Comparison of ENCODE assay signal across 22 mouse cellular contexts in the genomic region with DNA sequence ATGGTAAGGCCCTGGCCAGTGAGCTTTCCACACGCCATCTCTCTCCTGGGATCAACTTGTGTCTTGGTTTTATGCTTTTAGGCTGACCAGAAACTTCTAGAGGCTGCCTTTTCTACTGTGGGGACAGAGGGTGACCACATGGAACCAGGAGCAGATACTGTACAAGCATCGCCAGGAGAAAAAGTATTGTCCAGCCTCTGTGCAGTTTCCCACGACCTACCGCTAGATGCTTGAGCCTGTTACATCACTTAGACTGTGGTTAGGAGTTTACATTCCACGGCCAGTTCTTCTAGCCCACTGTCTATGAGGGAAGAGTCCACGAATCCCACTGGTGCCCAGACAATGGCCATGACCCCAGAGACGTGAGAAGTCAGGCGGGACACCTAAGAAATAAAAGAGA. TPM values are rescaled to one million over a fixed set of nuclear protein-coding genes. Genes with fewer than 3 reads are reported as not detected.
DNase-seq lines count a peak whose midpoint lies in the region; ATAC-seq and TF ChIP-seq lines count a peak whose summit lies in the region.
"Had no signal": no experiment of that assay in that cellular context is flagged by ENCODE, and none has a peak within 500 bp of the region (broad histone marks: within the 10 kb centered on the region; RNA-seq: fewer than 3 reads in every experiment).

No protein-coding gene starts in this region.

- TF ChIP-seq CTCF in layer of hippocampus, adult 2 months (conservative IDR thresholded peaks at IDR 0.05) = no peak

- H3K27ac ChIP-seq in layer of hippocampus, adult 2 months = peak overlapping the region; percentile 10; the same call in 1 of the 2 replicates
- peak overlapping the region; percentile 59; the same call in 1 of the 2 replicates for H3K27ac ChIP-seq in embryonic facial prominence, embryonic 10.5 days (replicated peaks)
- peak overlapping the region; percentile 42; the same call in 1 of the 2 replicates for H3K27ac ChIP-seq in limb, embryonic 10.5 days
- H3K27ac ChIP-seq: forebrain, embryonic 15.5 days; kidney, postnatal 0 days; limb, embryonic 15.5 days; liver, embryonic 15.5 days; midbrain, embryonic 10.5 days; neural tube, embryonic 13.5 days had no signal

- no peak for DNase-seq in layer of hippocampus, adult 2 months (ENCODE audit: low spot score in 2 of 2)
- DNase-seq in layer of hippocampus, postnatal 36 days = no peak
- no peak for DNase-seq in embryonic facial prominence, embryonic 10.5 days (ENCODE audit: low spot score)
- no peak for DNase-seq in limb, embryonic 10.5 days (ENCODE audit: low spot score)
- DNase-seq in frontal cortex, postnatal 14 days (ENCODE audit: low spot score in 2 of 2) = no peak
- no peak for DNase-seq in layer of hippocampus, adult 9-10 months (ENCODE audit: low spot score)
- DNase-seq: adrenal gland, postnatal 36 days; B cell, adult 2 months; cerebellum, adult 11-12 months; cerebellum, postnatal 14 days; heart, postnatal 4 days; kidney, adult 18-20 months; right cerebral cortex, adult 18-20 months; thymus, postnatal 25 days had no signal

- H3K4me1 ChIP-seq in embryonic facial prominence, embryonic 10.5 days = peaks cover 19% of the 10 kb centered on the region
- H3K4me1 ChIP-seq in limb, embryonic 10.5 days = peaks cover 12% of the 10 kb centered on the region
- H3K4me1 ChIP-seq: forebrain, embryonic 15.5 days; liver, embryonic 15.5 days; midbrain, embryonic 10.5 days had no signal

- WGBS in embryonic facial prominence, embryonic 10.5 days = 87% methylated on average over 8 of the region's 8 CpGs
- 91% methylated on average over 8 of the region's 8 CpGs for WGBS in limb, embryonic 10.5 days

- H3K9me3 ChIP-seq in embryonic facial prominence, embryonic 10.5 days = no peaks in the 10 kb centered on the region
- H3K9me3 ChIP-seq in limb, embryonic 10.5 days (replicated peaks) = no peaks in the 10 kb centered on the region
- H3K9me3 ChIP-seq: forebrain, embryonic 15.5 days; limb, embryonic 15.5 days; liver, embryonic 15.5 days; midbrain, embryonic 10.5 days; neural tube, embryonic 13.5 days had no signal

- no peaks in the 10 kb centered on the region for H3K36me3 ChIP-seq in embryonic facial prominence, embryonic 10.5 days (replicated peaks)
- no peaks in the 10 kb centered on the region for H3K36me3 ChIP-seq in limb, embryonic 10.5 days
- H3K36me3 ChIP-seq: forebrain, embryonic 15.5 days; limb, embryonic 15.5 days; liver, embryonic 15.5 days; midbrain, embryonic 10.5 days; neural tube, embryonic 13.5 days had no signal

- no peak overlapping the region for H3K4me3 ChIP-seq in layer of hippocampus, adult 2 months
- no peak overlapping the region for H3K4me3 ChIP-seq in embryonic facial prominence, embryonic 10.5 days
- no peak overlapping the region for H3K4me3 ChIP-seq in limb, embryonic 10.5 days
- H3K4me3 ChIP-seq: forebrain, embryonic 15.5 days; limb, embryonic 15.5 days; liver, embryonic 15.5 days; midbrain, embryonic 10.5 days; neural tube, embryonic 13.5 days had no signal

- H3K27me3 ChIP-seq in embryonic facial prominence, embryonic 10.5 days (replicated peaks; ENCODE audit: low read depth, poor library complexity, severe bottlenecking) = no peaks in the 10 kb centered on the region
- no peaks in the 10 kb centered on the region for H3K27me3 ChIP-seq in limb, embryonic 10.5 days (ENCODE audit: low read depth, poor library complexity, severe bottlenecking)
- H3K27me3 ChIP-seq: forebrain, embryonic 15.5 days; limb, embryonic 15.5 days; liver, embryonic 15.5 days; neural tube, embryonic 13.5 days had no signal

- no peak for ATAC-seq in CD4-positive, CD25-positive, alpha-beta regulatory T cell, adult 4 months
- ATAC-seq: forebrain, embryonic 15.5 days had no signal

RNA-seq across cellular contexts. Expression of a gene that starts 57.2 kb away (rescaled TPM):
- total RNA-seq in layer of hippocampus, adult 2 months (2021) = 10 to 100 TPM; 48.7 to 48.8 TPM
- total RNA-seq in layer of hippocampus, postnatal 36 days (2021) = 10 to 100 TPM; 40.6 to 52.9 TPM
- polyA plus RNA-seq in embryonic facial prominence, embryonic 10.5 days (2016; fragmentation: Nextera tagmentation; extraction: Ambion mirVana) = 5.5 and 6.0 TPM in 2 replicates
- polyA plus RNA-seq in limb, embryonic 10.5 days (2016; fragmentation: Nextera tagmentation; extraction: Ambion mirVana) = 5.3 and 8.1 TPM in 2 replicates
- polyA plus RNA-seq in CD4-positive, CD25-positive, alpha-beta regulatory T cell, adult 4 months (2017; shearing (Covaris generic)) = not detected
- total RNA-seq: monocyte, adult 5-6 weeks had no signal
